Mouse (Mus musculus): ENCODE data around the gene Pacsin1. TPM values are rescaled to one million over a fixed set of nuclear protein-coding genes. Genes with fewer than 3 reads are reported as not detected.

Gene Pacsin1
- polyA plus RNA-seq, 1 experiment: 1.3 TPM

DNA sequence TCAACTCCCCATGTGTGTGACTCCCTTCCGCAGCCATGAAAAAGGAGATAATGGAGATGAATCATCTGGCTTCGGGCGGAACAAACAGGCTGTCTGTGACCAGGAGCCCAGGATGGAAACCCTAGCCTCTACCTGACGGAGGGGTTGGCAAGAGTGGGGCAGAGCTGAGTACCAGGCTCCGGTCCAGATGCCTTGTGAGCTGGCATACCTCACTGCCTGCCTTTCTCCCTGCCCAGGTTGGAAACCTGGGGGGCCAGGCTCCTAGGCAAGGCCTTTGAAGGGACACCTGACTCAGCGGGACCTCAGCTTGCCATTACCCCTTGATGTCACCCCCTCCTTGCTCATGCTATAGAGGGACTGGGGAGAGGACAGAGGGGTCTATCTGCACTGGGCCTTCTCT lies 85.7 kb downstream of the Pacsin1 start:
- Histone ChIP-seq H3K27me3 (replicated peaks; ENCODE audit: control insufficient read depth, insufficient read depth, low read length) (no peaks in the 10 kb centered on the region), H3K36me3 (ENCODE audit: control insufficient read depth, insufficient read depth, low read length) (no peaks in the 10 kb centered on the region), H3K4me3 (ENCODE audit: insufficient read depth, low read depth, low read length) (no peak overlapping the region), H3K4me1 (ENCODE audit: control insufficient read depth, insufficient read depth, low read length) (no peaks in the 10 kb centered on the region), H3K27ac (ENCODE audit: insufficient read depth, low read depth, low read length) (no peak overlapping the region)
- 94% methylated on average over 6 of the region's 6 CpGs for WGBS
- no peak for TF ChIP-seq CTCF (conservative IDR thresholded peaks at IDR 0.05; ENCODE audit: insufficient read depth, insufficient read length, low read depth, low read length)
- DNase-seq: no peak

DNA sequence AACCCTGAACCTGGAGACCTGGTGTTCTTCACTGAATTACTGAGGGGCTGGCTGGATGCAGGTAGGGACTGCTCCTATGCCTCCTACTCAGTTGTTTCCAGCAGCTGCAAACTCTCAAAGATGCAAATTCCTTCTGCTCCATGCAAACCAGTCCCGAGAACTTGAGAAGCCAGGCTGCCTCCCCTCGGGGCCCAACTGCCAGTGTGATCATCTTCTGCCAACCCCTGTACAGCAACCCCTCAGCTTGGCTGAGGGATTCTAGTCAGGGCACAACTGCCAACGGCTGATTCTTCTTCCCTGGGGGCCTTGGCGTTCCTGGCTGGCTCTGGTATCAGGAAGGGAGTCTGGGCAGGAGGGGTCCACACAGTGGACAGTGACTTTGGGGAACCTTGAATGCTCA lies 91.1 kb downstream of the Pacsin1 start:
- no peaks in the 10 kb centered on the region for H3K4me1 ChIP-seq (ENCODE audit: control insufficient read depth, insufficient read depth, low read length)
- no peak for DNase-seq
- H3K36me3 ChIP-seq (ENCODE audit: control insufficient read depth, insufficient read depth, low read length): no peaks in the 10 kb centered on the region
- TF ChIP-seq POLR2A (IDR thresholded peaks at IDR 0.05; ENCODE audit: low read depth, low read length) (no peak), CTCF (conservative IDR thresholded peaks at IDR 0.05; ENCODE audit: insufficient read depth, insufficient read length, low read depth, low read length) (no peak)
- no peaks in the 10 kb centered on the region for H3K27me3 ChIP-seq (replicated peaks; ENCODE audit: control insufficient read depth, insufficient read depth, low read length)
- no peak overlapping the region for H3K4me3 ChIP-seq (ENCODE audit: insufficient read depth, low read depth, low read length)
- H3K27ac ChIP-seq (ENCODE audit: insufficient read depth, low read depth, low read length): no peak overlapping the region
- WGBS: 46% methylated on average over 4 of the region's 4 CpGs

DNA sequence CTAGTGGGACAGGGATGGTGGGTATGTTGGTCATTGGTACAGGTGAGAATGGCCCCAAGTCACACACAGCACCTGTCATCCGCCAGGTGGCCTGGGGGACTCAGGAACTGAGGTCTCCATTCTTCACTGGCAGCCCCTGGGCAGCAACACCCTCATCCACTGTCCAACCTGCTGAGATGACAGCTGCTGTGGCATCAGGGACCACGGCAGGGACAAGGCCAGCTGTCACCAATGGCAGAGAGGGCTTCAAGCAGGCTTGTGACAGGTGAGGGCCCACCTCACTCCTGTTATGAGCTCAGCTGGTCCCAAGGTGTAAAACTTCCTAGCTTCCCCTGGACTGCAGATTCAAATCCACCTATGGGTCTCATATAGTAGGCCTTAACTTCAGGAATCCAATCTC lies 92.8 kb downstream of the Pacsin1 start:
- no peaks in the 10 kb centered on the region for H3K27me3 ChIP-seq (replicated peaks; ENCODE audit: control insufficient read depth, insufficient read depth, low read length)
- H3K4me1 ChIP-seq (ENCODE audit: control insufficient read depth, insufficient read depth, low read length): no peaks in the 10 kb centered on the region
- no peaks in the 10 kb centered on the region for H3K36me3 ChIP-seq (ENCODE audit: control insufficient read depth, insufficient read depth, low read length)
- H3K27ac ChIP-seq (ENCODE audit: insufficient read depth, low read depth, low read length): no peak overlapping the region
- WGBS: 90% methylated on average over 2 of the region's 2 CpGs
- no peak for TF ChIP-seq POLR2A (IDR thresholded peaks at IDR 0.05; ENCODE audit: low read depth, low read length)
- TF ChIP-seq CTCF (conservative IDR thresholded peaks at IDR 0.05; ENCODE audit: insufficient read depth, insufficient read length, low read depth, low read length): no peak
- DNase-seq: no peak
- H3K4me3 ChIP-seq (ENCODE audit: insufficient read depth, low read depth, low read length): no peak overlapping the region

DNA sequence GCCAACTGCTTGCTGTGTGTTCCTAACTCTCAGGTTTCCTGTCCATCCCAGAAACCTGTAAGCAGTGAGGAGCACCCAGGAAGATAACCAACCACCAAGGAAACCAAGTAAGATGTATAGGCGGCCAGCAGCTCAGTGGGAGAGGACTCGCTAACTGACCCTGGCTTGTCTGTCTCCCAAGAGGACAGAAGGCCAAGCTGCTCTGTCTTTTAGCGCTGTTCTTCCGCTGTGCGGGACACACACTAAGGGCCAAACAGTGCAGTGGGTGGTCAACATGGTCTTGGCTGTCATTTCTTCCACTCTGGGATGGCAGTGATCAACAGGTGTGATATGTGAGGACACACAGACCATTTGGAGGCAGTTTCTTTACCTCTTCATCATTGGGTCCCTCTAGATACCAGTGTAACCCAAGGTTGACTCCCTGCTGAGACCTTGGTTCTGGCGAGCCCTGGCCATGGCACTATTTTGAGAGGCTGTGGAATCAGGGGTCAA lies 95.2 kb downstream of the Pacsin1 start:
- no peaks in the 10 kb centered on the region for H3K4me1 ChIP-seq (ENCODE audit: control insufficient read depth, insufficient read depth, low read length)
- no peak overlapping the region for H3K27ac ChIP-seq (ENCODE audit: insufficient read depth, low read depth, low read length)
- no peaks in the 10 kb centered on the region for H3K27me3 ChIP-seq (replicated peaks; ENCODE audit: control insufficient read depth, insufficient read depth, low read length)
- WGBS: 91% methylated on average over 6 of the region's 6 CpGs
- no peak overlapping the region for H3K4me3 ChIP-seq (ENCODE audit: insufficient read depth, low read depth, low read length)
- H3K36me3 ChIP-seq (ENCODE audit: control insufficient read depth, insufficient read depth, low read length): no peaks in the 10 kb centered on the region
- TF ChIP-seq CTCF (conservative IDR thresholded peaks at IDR 0.05; ENCODE audit: insufficient read depth, insufficient read length, low read depth, low read length) (no peak), POLR2A (IDR thresholded peaks at IDR 0.05; ENCODE audit: low read depth, low read length) (no peak)
- no peak for DNase-seq

DNA sequence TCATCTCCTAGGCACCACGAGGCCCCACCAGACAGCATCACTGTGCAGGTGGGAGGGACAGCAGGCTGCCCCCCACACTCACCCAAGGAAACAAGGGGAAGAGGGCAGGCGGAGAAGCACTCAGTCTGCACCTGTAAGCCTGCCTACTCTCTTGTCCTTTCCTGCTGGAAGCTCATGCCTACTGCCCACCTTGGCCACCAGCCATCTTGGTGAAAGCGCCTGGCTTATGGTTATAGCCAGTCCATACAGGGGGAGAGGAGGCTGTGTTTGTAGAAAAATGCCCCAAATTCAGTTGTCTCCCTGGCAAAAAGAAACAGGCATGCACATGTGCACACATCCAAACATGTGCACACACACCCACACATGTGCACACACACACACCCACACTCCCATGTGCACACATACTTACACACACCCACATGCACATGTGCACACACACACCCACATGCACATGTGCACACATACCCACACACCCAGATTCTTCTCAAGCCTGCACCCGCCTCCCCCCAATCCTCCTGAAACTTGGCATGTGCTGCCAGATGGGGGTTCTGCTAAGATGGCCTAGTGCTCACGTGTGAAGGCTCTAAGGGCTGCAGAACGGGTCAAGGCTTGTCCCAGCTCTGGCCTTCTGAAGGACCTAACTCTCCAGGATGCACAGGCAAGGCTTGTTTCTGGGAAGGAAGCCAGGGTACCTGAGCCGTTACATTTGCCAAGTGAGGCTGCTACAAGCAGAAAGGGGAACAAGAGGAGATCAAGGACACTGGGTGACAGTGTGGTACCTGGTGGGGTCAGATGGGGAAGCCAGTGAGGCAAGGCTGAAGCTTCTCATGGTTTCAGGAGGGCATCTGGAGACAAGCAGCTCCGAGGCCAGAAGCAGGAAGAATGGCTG lies 96.2 kb downstream of the Pacsin1 start:
- no peak overlapping the region for H3K4me3 ChIP-seq (ENCODE audit: insufficient read depth, low read depth, low read length)
- no peaks in the 10 kb centered on the region for H3K27me3 ChIP-seq (replicated peaks; ENCODE audit: control insufficient read depth, insufficient read depth, low read length)
- H3K4me1 ChIP-seq (ENCODE audit: control insufficient read depth, insufficient read depth, low read length): no peaks in the 10 kb centered on the region
- 74% methylated on average over 8 of the region's 8 CpGs for WGBS
- TF ChIP-seq POLR2A (IDR thresholded peaks at IDR 0.05; ENCODE audit: low read depth, low read length): no peak
- TF ChIP-seq CTCF (conservative IDR thresholded peaks at IDR 0.05; ENCODE audit: insufficient read depth, insufficient read length, low read depth, low read length): no peak
- no peak for DNase-seq
- H3K27ac ChIP-seq (ENCODE audit: insufficient read depth, low read depth, low read length): no peak overlapping the region
- no peaks in the 10 kb centered on the region for H3K36me3 ChIP-seq (ENCODE audit: control insufficient read depth, insufficient read depth, low read length)

DNA sequence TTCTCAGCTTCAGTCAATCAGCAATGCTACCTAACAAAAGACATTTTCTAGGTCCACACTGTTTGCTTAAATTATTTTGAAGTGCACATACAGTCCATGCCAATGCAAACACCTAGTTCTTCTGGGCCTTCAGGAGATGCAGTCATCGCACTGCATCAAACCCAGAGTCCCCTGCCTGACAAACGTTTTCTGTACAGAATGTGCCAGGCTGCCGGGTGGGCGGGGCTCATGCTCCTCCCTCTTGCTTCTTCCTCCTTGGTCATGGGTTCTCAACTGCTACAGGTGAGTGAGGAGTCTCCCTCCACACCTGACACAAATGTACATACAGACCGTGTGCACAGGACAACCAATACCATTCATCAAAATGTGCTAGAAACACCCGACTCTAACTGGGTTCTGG lies 104.9 kb downstream of the Pacsin1 start:
- no peaks in the 10 kb centered on the region for H3K36me3 ChIP-seq (ENCODE audit: control insufficient read depth, insufficient read depth, low read length)
- no peak overlapping the region for H3K4me3 ChIP-seq (ENCODE audit: insufficient read depth, low read depth, low read length)
- 74% methylated on average over 6 of the region's 6 CpGs for WGBS
- no peak for DNase-seq
- no peaks in the 10 kb centered on the region for H3K27me3 ChIP-seq (replicated peaks; ENCODE audit: control insufficient read depth, insufficient read depth, low read length)
- no peak for TF ChIP-seq CTCF (conservative IDR thresholded peaks at IDR 0.05; ENCODE audit: insufficient read depth, insufficient read length, low read depth, low read length)
- TF ChIP-seq POLR2A (IDR thresholded peaks at IDR 0.05; ENCODE audit: low read depth, low read length): no peak
- H3K27ac ChIP-seq (ENCODE audit: insufficient read depth, low read depth, low read length): no peak overlapping the region
- H3K4me1 ChIP-seq (ENCODE audit: control insufficient read depth, insufficient read depth, low read length): no peaks in the 10 kb centered on the region

Other genes with a start within 250 kb of the Pacsin1 start
- 0.02 and 0.03 TPM in 2 replicates for gene Grm4, start 134.1 kb upstream of the Pacsin1 start, polyA plus RNA-seq (2012; rRNA removed)
- 37.4 and 38.9 TPM in 2 replicates for gene Hmga1, start 99.0 kb upstream of the Pacsin1 start, polyA plus RNA-seq (2012; rRNA removed)
- gene AI413582, start 89.8 kb upstream of the Pacsin1 start, polyA plus RNA-seq (2012; rRNA removed): 41.7 and 55.7 TPM in 2 replicates
- gene Nudt3, start 32.0 kb upstream of the Pacsin1 start, polyA plus RNA-seq (2012; rRNA removed): 61.4 and 69.9 TPM in 2 replicates
- gene RPS10-NUDT3, start 20.3 kb upstream of the Pacsin1 start, polyA plus RNA-seq (2012; rRNA removed): not detected in 2 replicates
- gene Rps10, start 18.8 kb upstream of the Pacsin1 start, polyA plus RNA-seq (2012; rRNA removed): 814 and 927 TPM in 2 replicates
- gene Spdef, start 73.4 kb downstream of the Pacsin1 start, polyA plus RNA-seq (2012; rRNA removed): 0.09 and 0.45 TPM in 2 replicates
- 162 and 189 TPM in 2 replicates for gene D17Wsu92e, start 165.1 kb downstream of the Pacsin1 start, polyA plus RNA-seq (2012; rRNA removed)
- gene Snrpc, start 182.6 kb downstream of the Pacsin1 start, polyA plus RNA-seq (2012; rRNA removed): 55.8 and 61.2 TPM in 2 replicates
- 8.0 and 9.6 TPM in 2 replicates for gene Uhrf1bp1, start 200.9 kb downstream of the Pacsin1 start, polyA plus RNA-seq (2012; rRNA removed)